Mouse (Mus musculus): ENCODE measurements at regions not wholly inside any gene's neighbourhood (a gene's known extent, or its start where the extent isn't known, plus 50 kb on each side); places are given as distances from the start of the nearest gene placed in this dataset.

- H3K9me3 ChIP-seq (replicated peaks; ENCODE audit: control insufficient read depth, insufficient read depth, low read length, poor library complexity, severe bottlenecking) = no peaks in the 10 kb centered on the region
- H3K9ac ChIP-seq (ENCODE audit: low read depth, poor library complexity, severe bottlenecking) = no peak overlapping the region
- H3K36me3 ChIP-seq (ENCODE audit: control insufficient read depth, insufficient read depth, low read length, poor library complexity, severe bottlenecking) = no peaks in the 10 kb centered on the region
- no peak overlapping the region for H3K27ac ChIP-seq (ENCODE audit: insufficient read depth, low read length)
- no peaks in the 10 kb centered on the region for H3K4me1 ChIP-seq (ENCODE audit: control insufficient read depth, insufficient read depth, low read length)
- no peak for TF ChIP-seq EP300 (IDR thresholded peaks at IDR 0.05; ENCODE audit: insufficient read depth, low read depth, low read length)
- TF ChIP-seq CTCF (IDR thresholded peaks at IDR 0.05; ENCODE audit: low read depth, low read length) = no peak
- TF ChIP-seq POLR2A (IDR thresholded peaks at IDR 0.05; ENCODE audit: insufficient read depth, low read length) = no peak
- H3K27me3 ChIP-seq (ENCODE audit: control insufficient read depth, insufficient read depth, low read length, poor library complexity, severe bottlenecking) = no peaks in the 10 kb centered on the region
- no peak overlapping the region for H3K4me3 ChIP-seq (ENCODE audit: low read depth, low read length)
Observed at GRCm38 (mm10) chr9:122595120-122595943, 151.8 kb upstream of the Topaz1 start.

GRCm38 (mm10) chr9:122603106-122603505 lies 144.0 kb upstream of the Topaz1 start:
- TF ChIP-seq POLR2A (IDR thresholded peaks at IDR 0.05; ENCODE audit: insufficient read depth, low read length) (no peak), EP300 (IDR thresholded peaks at IDR 0.05; ENCODE audit: insufficient read depth, low read depth, low read length) (no peak), CTCF (IDR thresholded peaks at IDR 0.05; ENCODE audit: low read depth, low read length) (no peak)
- Histone ChIP-seq H3K36me3 (ENCODE audit: control insufficient read depth, insufficient read depth, low read length, poor library complexity, severe bottlenecking) (no peaks in the 10 kb centered on the region), H3K9me3 (replicated peaks; ENCODE audit: control insufficient read depth, insufficient read depth, low read length, poor library complexity, severe bottlenecking) (no peaks in the 10 kb centered on the region), H3K27me3 (ENCODE audit: control insufficient read depth, insufficient read depth, low read length, poor library complexity, severe bottlenecking) (no peaks in the 10 kb centered on the region), H3K4me1 (ENCODE audit: control insufficient read depth, insufficient read depth, low read length) (no peaks in the 10 kb centered on the region), H3K9ac (ENCODE audit: low read depth, poor library complexity, severe bottlenecking) (no peak overlapping the region), H3K27ac (ENCODE audit: insufficient read depth, low read length) (no peak overlapping the region), H3K4me3 (ENCODE audit: low read depth, low read length) (no peak overlapping the region)

DNA sequence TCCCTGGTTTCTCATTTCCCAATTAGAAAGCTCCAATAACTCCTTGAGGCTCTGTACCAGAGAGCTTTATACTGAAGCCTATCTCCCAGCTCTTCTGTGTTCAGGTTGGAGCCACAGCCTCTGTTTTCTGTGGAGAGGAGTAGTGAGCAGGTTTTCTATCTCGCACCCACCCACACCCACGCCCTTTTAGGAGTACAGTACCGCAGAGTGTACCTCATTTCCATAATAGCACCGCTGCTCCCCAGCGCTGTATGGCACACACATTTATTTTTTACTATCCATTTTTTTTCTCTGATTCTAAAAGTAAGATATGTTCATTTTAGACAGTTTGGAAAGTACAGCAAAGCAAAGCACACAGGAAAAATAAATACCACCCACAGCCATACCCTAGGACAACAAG lies 137.5 kb upstream of the Topaz1 start:
- TF ChIP-seq EP300 (IDR thresholded peaks at IDR 0.05; ENCODE audit: insufficient read depth, low read depth, low read length) = no peak
- no peak for TF ChIP-seq CTCF (IDR thresholded peaks at IDR 0.05; ENCODE audit: low read depth, low read length)
- TF ChIP-seq POLR2A (IDR thresholded peaks at IDR 0.05; ENCODE audit: insufficient read depth, low read length) = no peak
- Histone ChIP-seq H3K27ac (ENCODE audit: insufficient read depth, low read length) (no peak overlapping the region), H3K36me3 (ENCODE audit: control insufficient read depth, insufficient read depth, low read length, poor library complexity, severe bottlenecking) (no peaks in the 10 kb centered on the region), H3K27me3 (ENCODE audit: control insufficient read depth, insufficient read depth, low read length, poor library complexity, severe bottlenecking) (no peaks in the 10 kb centered on the region), H3K9ac (ENCODE audit: low read depth, poor library complexity, severe bottlenecking) (no peak overlapping the region), H3K4me1 (ENCODE audit: control insufficient read depth, insufficient read depth, low read length) (no peaks in the 10 kb centered on the region), H3K4me3 (ENCODE audit: low read depth, low read length) (no peak overlapping the region), H3K9me3 (replicated peaks; ENCODE audit: control insufficient read depth, insufficient read depth, low read length, poor library complexity, severe bottlenecking) (no peaks in the 10 kb centered on the region)

DNA sequence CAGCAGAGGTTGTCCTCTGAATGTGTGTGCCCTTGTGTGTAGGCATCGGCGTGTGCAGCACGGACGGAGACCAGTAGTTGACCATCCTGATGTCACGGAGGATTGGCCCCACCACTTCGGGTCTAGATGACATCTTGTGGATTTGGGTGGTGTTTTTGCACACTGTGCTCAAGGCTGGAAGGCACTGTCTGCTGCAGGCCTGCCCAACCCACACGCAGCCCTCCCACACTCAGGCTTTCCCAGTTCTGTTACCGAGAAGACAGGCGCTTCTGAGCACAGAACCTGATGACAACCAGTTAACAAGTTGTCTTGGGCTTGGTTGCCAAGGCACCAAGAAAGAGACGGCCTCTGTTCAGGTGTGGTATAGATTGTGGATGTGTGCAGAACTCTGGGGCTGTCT lies 136.2 kb upstream of the Topaz1 start:
- no peaks in the 10 kb centered on the region for H3K27me3 ChIP-seq (ENCODE audit: control insufficient read depth, insufficient read depth, low read length, poor library complexity, severe bottlenecking)
- TF ChIP-seq EP300 (IDR thresholded peaks at IDR 0.05; ENCODE audit: insufficient read depth, low read depth, low read length) (no peak), CTCF (IDR thresholded peaks at IDR 0.05; ENCODE audit: low read depth, low read length) (no peak), POLR2A (IDR thresholded peaks at IDR 0.05; ENCODE audit: insufficient read depth, low read length) (no peak)
- no peaks in the 10 kb centered on the region for H3K9me3 ChIP-seq (replicated peaks; ENCODE audit: control insufficient read depth, insufficient read depth, low read length, poor library complexity, severe bottlenecking)
- H3K36me3 ChIP-seq (ENCODE audit: control insufficient read depth, insufficient read depth, low read length, poor library complexity, severe bottlenecking) = no peaks in the 10 kb centered on the region
- no peak overlapping the region for H3K27ac ChIP-seq (ENCODE audit: insufficient read depth, low read length)
- no peak overlapping the region for H3K9ac ChIP-seq (ENCODE audit: low read depth, poor library complexity, severe bottlenecking)
- H3K4me3 ChIP-seq (ENCODE audit: low read depth, low read length) = no peak overlapping the region
- H3K4me1 ChIP-seq (ENCODE audit: control insufficient read depth, insufficient read depth, low read length) = no peaks in the 10 kb centered on the region

DNA sequence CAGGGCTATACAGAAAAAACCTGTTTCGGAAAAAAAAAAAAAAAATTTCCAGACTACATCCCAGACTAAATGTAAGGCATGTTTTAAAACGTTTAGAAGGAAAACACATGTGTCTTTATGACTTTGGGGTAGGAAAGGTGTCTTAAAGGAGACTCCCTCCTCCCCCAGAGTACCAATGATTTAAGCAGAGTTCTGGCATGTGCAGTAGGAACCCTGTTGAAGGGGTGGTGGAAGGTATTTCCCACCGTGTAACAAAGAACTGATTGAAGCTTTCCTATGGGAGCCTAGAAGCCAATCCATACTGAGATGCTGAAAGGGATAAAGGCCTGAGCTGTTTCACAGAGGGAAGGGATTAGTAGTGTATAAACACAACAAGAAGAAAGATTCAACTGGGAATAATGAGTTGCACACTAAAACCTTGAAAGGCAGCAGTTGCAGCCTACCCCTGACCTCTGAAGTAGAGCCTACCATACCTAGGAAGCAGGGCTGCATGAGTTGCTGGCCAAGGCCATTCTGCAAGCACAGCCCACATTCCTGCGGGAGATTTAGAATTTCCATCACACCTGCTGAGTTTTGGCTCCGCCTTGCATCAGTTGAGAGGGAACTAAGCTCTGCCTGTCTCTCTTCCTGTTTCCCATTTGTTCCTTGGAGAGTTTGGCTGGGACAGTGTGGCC lies 132.4 kb upstream of the Topaz1 start:
- no peaks in the 10 kb centered on the region for H3K27me3 ChIP-seq (ENCODE audit: control insufficient read depth, insufficient read depth, low read length, poor library complexity, severe bottlenecking)
- H3K9me3 ChIP-seq (replicated peaks; ENCODE audit: control insufficient read depth, insufficient read depth, low read length, poor library complexity, severe bottlenecking) = no peaks in the 10 kb centered on the region
- no peak overlapping the region for H3K4me3 ChIP-seq (ENCODE audit: low read depth, low read length)
- H3K36me3 ChIP-seq (ENCODE audit: control insufficient read depth, insufficient read depth, low read length, poor library complexity, severe bottlenecking) = no peaks in the 10 kb centered on the region
- TF ChIP-seq EP300 (IDR thresholded peaks at IDR 0.05; ENCODE audit: insufficient read depth, low read depth, low read length) = no peak
- no peak for TF ChIP-seq CTCF (IDR thresholded peaks at IDR 0.05; ENCODE audit: low read depth, low read length)
- H3K9ac ChIP-seq (ENCODE audit: low read depth, poor library complexity, severe bottlenecking) = no peak overlapping the region
- H3K27ac ChIP-seq (ENCODE audit: insufficient read depth, low read length) = no peak overlapping the region
- no peaks in the 10 kb centered on the region for H3K4me1 ChIP-seq (ENCODE audit: control insufficient read depth, insufficient read depth, low read length)

- Histone ChIP-seq H3K27ac (ENCODE audit: insufficient read depth, low read length) (no peak overlapping the region), H3K4me1 (ENCODE audit: control insufficient read depth, insufficient read depth, low read length) (no peaks in the 10 kb centered on the region), H3K9me3 (replicated peaks; ENCODE audit: control insufficient read depth, insufficient read depth, low read length, poor library complexity, severe bottlenecking) (no peaks in the 10 kb centered on the region), H3K27me3 (ENCODE audit: control insufficient read depth, insufficient read depth, low read length, poor library complexity, severe bottlenecking) (no peaks in the 10 kb centered on the region), H3K9ac (ENCODE audit: low read depth, poor library complexity, severe bottlenecking) (no peak overlapping the region), H3K4me3 (ENCODE audit: low read depth, low read length) (no peak overlapping the region), H3K36me3 (ENCODE audit: control insufficient read depth, insufficient read depth, low read length, poor library complexity, severe bottlenecking) (no peaks in the 10 kb centered on the region)
- TF ChIP-seq CTCF (IDR thresholded peaks at IDR 0.05; ENCODE audit: low read depth, low read length) = peak; percentile 79
- no peak for TF ChIP-seq POLR2A (IDR thresholded peaks at IDR 0.05; ENCODE audit: insufficient read depth, low read length)
Observed at GRCm38 (mm10) chr9:122615351-122615750, 131.8 kb upstream of the Topaz1 start.
